Mouse (Mus musculus): ENCODE measurements around the gene Asap2. TPM values are rescaled to one million over a fixed set of nuclear protein-coding genes. Genes with fewer than 3 reads are reported as not detected.

Gene Asap2
- total RNA-seq, 2 experiments from 2014 or later: 4.4 to 4.9 TPM

GRCm38 (mm10) chr12:21312201-21312600 lies 321.9 kb downstream of the Asap2 start:
- no peak for DNase-seq (ENCODE audit: low spot score)

GRCm38 (mm10) chr12:21315923-21316868 lies 325.9 kb downstream of the Asap2 start, which contains the start of gene Iah1:
Iah1 (plus strand) TSS chr12:21316389.
- DNase-seq (ENCODE audit: low spot score): peak; percentile 79

GRCm38 (mm10) chr12:21316869-21317265 lies 326.6 kb downstream of the Asap2 start:
- peak; percentile 54 for DNase-seq (ENCODE audit: low spot score)

GRCm38 (mm10) chr12:21318143-21318895 lies 328.1 kb downstream of the Asap2 start:
- peak; percentile 53 for DNase-seq (ENCODE audit: low spot score)
